Mouse (Mus musculus) thymus, postnatal 10 days (tissue): Measurements from ENCODE around the gene Grin1.
"Not testable (repeated sequence)": the region's sequence is repeated elsewhere in the genome, so short reads cannot be mapped to it uniquely, and the experiment has no call there.

Source experiments
- DNase-seq, 2 experiments: peaks; one replicate each; pipeline ENCODE4 v3.0.0; 2021; ENCODE audit warnings: low spot score in 2 of 2

Gene Grin1

DNA sequence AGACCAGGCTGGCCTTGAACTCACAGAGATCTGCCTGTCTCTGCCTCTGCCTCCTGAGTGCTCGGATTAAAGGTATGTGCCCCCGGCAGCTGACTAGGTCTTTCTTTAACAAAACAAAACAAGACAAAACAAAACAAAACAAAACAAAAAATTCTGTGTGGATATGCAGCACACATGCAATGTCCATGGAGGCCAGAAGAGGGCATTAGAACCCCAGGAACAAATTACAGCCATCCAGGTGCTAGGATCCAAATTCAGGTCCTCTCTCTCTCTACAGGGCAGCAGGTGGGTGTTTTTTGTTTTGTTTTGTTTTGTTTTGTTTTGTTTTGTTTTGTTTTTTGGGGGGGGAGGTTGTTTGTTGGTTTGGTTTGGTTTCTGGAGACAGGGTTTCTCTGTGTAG lies 60.1 kb downstream of the Grin1 start:
- DNase-seq, result no peak

- not testable (repeated sequence) for DNase-seq
Measured at GRCm38 (mm10) chr2:25257250-25257649, 61.7 kb downstream of the Grin1 start.

GRCm38 (mm10) chr2:25256443-25257109 lies 62.4 kb downstream of the Grin1 start:
- DNase-seq, result peak; percentile 40 to 68

- DNase-seq, result peak; percentile 78 to 82
Measured at GRCm38 (mm10) chr2:25255284-25255779, 63.7 kb downstream of the Grin1 start, which contains the start of gene Tmem203. Tmem203 (plus strand) TSS chr2:25255439.

GRCm38 (mm10) chr2:25252331-25252730 lies 66.7 kb downstream of the Grin1 start:
- no peak for DNase-seq

- DNase-seq, result no peak
Measured at GRCm38 (mm10) chr2:25246183-25247072, 72.6 kb downstream of the Grin1 start, which contains the start of gene AL732309.1. AL732309.1 (minus strand) TSS chr2:25246863.

GRCm38 (mm10) chr2:25244144-25244543 lies 74.8 kb downstream of the Grin1 start:
- DNase-seq, result no peak

- no peak for DNase-seq
Measured at GRCm38 (mm10) chr2:25243342-25243741, 75.6 kb downstream of the Grin1 start.

DNA sequence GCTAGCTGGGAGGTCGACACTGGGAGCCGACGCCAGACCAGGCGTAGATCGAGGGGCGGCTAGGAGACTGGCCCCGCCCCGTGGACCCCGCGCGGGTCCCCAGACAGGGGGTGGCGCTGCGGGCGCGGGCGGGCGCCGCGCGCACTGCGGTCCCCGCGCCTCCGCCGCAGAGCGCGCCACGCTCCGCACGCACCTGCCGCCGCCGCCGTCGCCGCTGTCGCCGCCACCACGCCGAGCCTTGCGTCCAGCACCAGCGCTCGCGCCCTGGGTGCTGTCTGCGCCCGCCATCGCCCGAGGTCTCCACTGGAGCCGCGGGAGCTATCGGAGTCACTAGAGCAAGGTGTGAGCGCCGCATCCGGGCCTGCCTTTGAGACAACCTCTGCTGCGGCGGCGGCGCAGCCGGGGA lies 76.9 kb downstream of the Grin1 start, which contains the start of the genes Rnf208 and Cysrt1:
Gene Rnf208, plus strand, starts transcription at position 155 of the 406 bp plus-strand sequence.
Gene Cysrt1, minus strand, starts transcription at position 352 of the 406 bp plus-strand sequence.
- DNase-seq, result peak in 1 of 2 experiments; percentile 35

DNA sequence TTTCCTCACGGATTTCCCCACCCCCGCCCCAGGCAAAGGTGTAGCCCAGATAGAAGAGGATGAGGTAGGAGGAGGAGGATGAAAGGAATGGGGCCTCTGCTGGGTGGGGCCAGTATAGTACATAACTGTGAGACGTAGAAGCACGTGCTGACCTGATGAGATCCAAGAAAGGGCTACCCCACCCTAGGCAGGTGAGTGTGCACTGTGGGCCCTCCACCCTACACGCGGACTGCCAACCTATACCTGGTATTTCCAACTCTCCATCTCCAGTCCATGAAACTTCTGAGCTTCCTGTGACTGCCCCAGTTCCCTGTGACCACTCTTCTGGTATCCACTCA lies 77.6 kb downstream of the Grin1 start:
- DNase-seq, result no peak
